Mouse (Mus musculus) midbrain, embryonic 12.5 days (tissue): ENCODE measurements around the gene Syngr1. TPM values are rescaled to one million over a fixed set of nuclear protein-coding genes. Genes with fewer than 3 reads are reported as not detected.

Experiments
- ATAC-seq: fragments of 200-750 bp; cut with Nextera tagmentation; 2 replicates; pipeline ENCODE4 v1.8.0; 2017; ENCODE audit warnings: low read depth, moderate TSS enrichment, moderate library complexity; ENCODE audit not compliant: low FRiP score
- H3K27ac ChIP-seq: fragments of 300-500 bp; sonication (generic); replicated peaks from 2 replicates; pipeline ENCODE4 v1.5.1; 2016; ENCODE audit warnings: mild to moderate bottlenecking
- H3K27me3 ChIP-seq: fragments of 300-500 bp; sonication (generic); 2 replicates; pipeline ENCODE4 v1.6.1; 2016; ENCODE audit warnings: mild to moderate bottlenecking
- H3K36me3 ChIP-seq: fragments of 300-500 bp; sonication (generic); 2 replicates; pipeline ENCODE4 v1.6.1; 2016
- H3K4me1 ChIP-seq: fragments of 300-500 bp; sonication (generic); 2 replicates; pipeline ENCODE4 v1.6.1; 2016
- H3K4me2 ChIP-seq: fragments of 300-500 bp; sonication (generic); replicated peaks from 2 replicates; pipeline ENCODE4 v1.6.1; 2016; ENCODE audit warnings: mild to moderate bottlenecking, moderate library complexity
- H3K4me3 ChIP-seq: fragments of 300-500 bp; sonication (generic); 2 replicates; pipeline ENCODE4 v1.5.1; 2016; ENCODE audit warnings: mild to moderate bottlenecking
- H3K9ac ChIP-seq: fragments of 300-500 bp; sonication (generic); replicated peaks from 2 replicates; pipeline ENCODE4 v1.6.1; 2016; ENCODE audit warnings: mild to moderate bottlenecking, moderate library complexity
- H3K9me3 ChIP-seq: fragments of 300-500 bp; sonication (generic); 2 replicates; pipeline ENCODE4 v1.6.1; 2016; ENCODE audit warnings: mild to moderate bottlenecking
- WGBS: fragments of 180-500 bp; shearing (Covaris S2); methylation state at CpG from one replicate; pipeline ENCODE4 v1.1.7; 2016; 5-methylcytosine and 5-hydroxymethylcytosine counted together
- polyA plus RNA-seq: library from polyadenylated mRNA; unstranded; fragments of >200 nt; fragmentation: Nextera tagmentation; extraction: Ambion mirVana; gene quantifications from 2 replicates; pipeline ENCODE4 v1.2.1, GENCODE M21; 2016

Gene Syngr1
- polyA plus RNA-seq, 1 experiment from 2014 or later = 10.8 TPM

DNA sequence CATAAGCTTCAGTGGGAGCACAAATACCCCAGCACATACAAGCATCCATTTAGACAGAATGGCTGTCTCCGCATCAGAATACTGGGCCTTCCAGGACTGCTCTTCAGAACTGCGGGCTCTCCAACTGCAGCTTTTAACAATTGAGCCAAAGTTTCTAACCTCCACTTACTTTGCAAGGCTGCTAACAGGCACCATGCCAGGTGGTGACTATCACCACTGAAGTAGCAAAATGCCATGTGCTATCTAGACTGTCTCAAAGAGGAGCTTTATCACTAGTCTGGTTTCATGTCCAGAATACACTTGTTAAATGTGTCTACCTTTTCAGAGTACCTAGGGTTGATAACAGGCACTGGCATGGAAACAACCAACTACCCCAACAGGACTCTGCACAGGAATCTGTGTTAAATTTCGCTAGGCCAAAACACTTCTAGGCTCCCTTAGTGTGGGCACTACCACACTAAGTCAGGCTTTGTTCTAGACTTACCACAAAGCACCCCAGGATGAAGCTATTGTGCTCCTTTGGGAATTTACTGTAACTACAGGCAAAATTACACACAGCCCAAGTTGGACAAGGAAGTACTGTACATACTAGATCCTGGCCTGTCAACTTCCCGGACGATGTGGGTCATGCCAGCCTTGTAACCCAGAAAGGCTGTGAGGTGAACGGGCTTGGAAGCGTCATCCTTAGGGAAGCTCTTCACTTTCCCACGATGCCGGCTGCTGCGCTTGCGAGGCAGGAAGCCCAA, 9.2 kb upstream of the Syngr1 start:
- Histone ChIP-seq H3K27ac (peak overlapping the region; percentile 30; the same call in 1 of the 2 replicates), H3K4me2 (peak overlapping the region; percentile 78), H3K36me3 (peaks cover 52% of the 10 kb centered on the region), H3K4me1 (peaks cover 28% of the 10 kb centered on the region), H3K4me3 (peak overlapping the region; percentile 85), H3K27me3 (no peaks in the 10 kb centered on the region), H3K9ac (peak overlapping the region; percentile 94), H3K9me3 (no peaks in the 10 kb centered on the region)
- 10% methylated on average over 11 of the region's 11 CpGs for WGBS
- ATAC-seq = no peak

DNA sequence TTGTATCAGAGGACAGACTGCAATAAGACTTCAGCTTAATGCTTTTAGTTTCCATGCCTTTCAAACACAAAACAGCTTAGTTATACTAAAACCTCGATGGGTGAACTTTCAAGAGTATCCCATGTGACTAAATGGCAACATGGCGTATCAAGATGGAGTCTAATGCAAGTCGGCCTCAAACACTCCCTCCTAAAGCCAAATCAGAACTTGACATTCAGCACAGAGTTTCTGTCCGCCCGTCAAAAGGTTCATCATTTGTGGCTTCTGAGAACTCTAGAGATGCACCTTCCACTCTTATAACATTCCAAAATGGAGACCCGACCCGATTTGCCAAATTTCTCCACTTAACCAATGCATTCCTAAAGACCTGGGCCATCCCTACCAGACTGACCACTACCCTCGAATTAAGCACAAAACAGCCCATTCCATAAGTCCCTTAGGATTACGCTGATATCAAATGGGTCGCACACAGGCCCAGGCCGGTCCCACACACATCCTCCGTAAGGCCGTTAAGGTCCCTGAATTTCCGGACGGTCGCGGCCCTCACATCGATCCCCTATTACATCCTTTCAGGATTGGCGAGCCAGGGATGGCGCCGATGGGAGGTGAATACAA, 8.4 kb upstream of the Syngr1 start:
- Histone ChIP-seq H3K4me3 (peak overlapping the region; percentile 85), H3K9ac (peak overlapping the region; percentile 94), H3K4me1 (peaks cover 28% of the 10 kb centered on the region), H3K4me2 (peak overlapping the region; percentile 78), H3K9me3 (no peaks in the 10 kb centered on the region), H3K27ac (peak overlapping the region; percentile 93), H3K27me3 (no peaks in the 10 kb centered on the region), H3K36me3 (peaks cover 45% of the 10 kb centered on the region)
- ATAC-seq = peak; percentile 53
- under 1% methylated on average over 21 of the region's 21 CpGs for WGBS

DNA sequence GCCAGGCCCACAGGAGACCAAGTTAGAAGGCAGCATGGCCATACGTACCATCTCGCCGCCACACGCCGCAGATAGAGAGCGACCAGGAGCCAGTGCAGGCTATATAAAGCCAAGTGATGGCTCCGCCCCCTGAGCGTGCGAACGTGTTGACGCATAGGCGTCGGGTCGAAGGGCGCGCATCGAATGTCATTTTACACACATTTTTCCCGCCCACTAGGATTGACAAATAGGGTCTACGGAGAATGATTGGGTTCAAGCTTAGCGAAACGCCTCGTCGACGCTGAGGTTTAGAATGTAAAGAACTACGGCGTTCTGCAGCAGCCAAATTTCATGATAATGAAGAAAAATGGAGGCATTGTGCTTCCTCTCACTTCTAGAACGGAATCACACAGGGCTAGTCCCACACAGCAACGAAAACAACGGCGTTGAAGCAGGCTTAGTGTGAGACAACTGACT, 7.8 kb upstream of the Syngr1 start:
- peak overlapping the region; percentile 94 for H3K9ac ChIP-seq
- no peaks in the 10 kb centered on the region for H3K27me3 ChIP-seq
- H3K4me1 ChIP-seq = peaks cover 28% of the 10 kb centered on the region
- H3K36me3 ChIP-seq = peaks cover 39% of the 10 kb centered on the region
- peak; percentile 94 for ATAC-seq
- H3K9me3 ChIP-seq = no peaks in the 10 kb centered on the region
- WGBS = under 1% methylated on average over 30 of the region's 30 CpGs
- H3K27ac ChIP-seq = peak overlapping the region; percentile 93
- H3K4me3 ChIP-seq = peak overlapping the region; percentile 85
- peak overlapping the region; percentile 78 for H3K4me2 ChIP-seq

DNA sequence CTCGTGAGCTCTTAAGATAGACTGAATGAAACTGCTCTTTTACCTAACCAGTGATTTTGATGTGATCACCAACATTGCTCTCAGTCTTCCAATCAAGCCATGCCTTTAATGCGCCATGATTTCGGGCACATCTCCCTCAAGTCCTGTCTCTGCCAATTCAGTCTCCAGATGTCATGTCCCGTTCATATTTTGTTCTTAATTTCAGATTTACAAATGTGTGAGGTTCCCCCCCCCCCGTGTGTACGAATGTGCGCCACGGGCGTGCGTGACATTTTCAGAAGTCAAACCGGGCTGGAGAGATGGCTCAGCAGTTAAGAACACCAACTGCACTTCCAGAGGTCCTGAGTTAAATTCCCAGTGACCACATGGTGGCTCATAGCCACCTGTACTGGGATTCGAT, 7.4 kb upstream of the Syngr1 start:
- peak overlapping the region; percentile 60 for H3K9ac ChIP-seq
- no peaks in the 10 kb centered on the region for H3K9me3 ChIP-seq
- peak; percentile 9; the same call in 1 of the 2 replicates for ATAC-seq
- peaks cover 35% of the 10 kb centered on the region for H3K36me3 ChIP-seq
- no peaks in the 10 kb centered on the region for H3K27me3 ChIP-seq
- peak overlapping the region; percentile 85 for H3K4me3 ChIP-seq
- peak overlapping the region; percentile 78 for H3K4me2 ChIP-seq
- H3K27ac ChIP-seq = peak overlapping the region; percentile 93
- WGBS = 1% methylated on average over 12 of the region's 12 CpGs
- H3K4me1 ChIP-seq = peaks cover 28% of the 10 kb centered on the region

DNA sequence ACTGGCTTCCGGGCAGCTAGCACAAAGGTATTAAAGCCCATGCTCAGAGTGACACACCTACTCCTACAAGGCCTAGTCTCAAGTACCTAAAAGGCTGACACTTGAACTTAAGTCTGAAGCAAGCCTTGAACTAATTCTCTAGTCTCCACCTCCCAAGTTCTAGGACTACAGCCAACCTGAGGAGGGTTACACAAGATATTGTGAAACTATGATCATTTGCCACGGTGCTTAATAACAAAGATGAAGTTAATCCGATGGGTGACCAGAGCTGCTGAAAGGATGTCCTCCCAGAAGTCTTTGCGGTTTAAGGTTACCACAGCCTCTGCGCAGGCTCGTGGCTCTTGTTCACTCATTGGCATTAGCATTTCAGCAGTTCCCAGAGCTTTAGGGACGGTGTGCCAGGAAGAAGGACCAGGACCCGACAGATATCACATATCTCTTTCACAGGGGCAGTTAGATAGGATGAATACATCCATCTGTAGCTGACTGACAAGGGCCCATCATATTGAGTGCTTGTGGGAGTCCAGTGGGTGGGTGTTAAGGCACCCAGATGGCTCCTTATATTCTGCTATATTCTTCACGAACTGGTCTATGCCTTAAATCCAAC, 3.6 kb upstream of the Syngr1 start:
- H3K4me3 ChIP-seq = no peak overlapping the region
- no peak overlapping the region for H3K9ac ChIP-seq
- H3K36me3 ChIP-seq = no peaks in the 10 kb centered on the region
- H3K4me1 ChIP-seq = peaks cover 11% of the 10 kb centered on the region
- H3K27me3 ChIP-seq = peaks cover 26% of the 10 kb centered on the region
- H3K9me3 ChIP-seq = no peaks in the 10 kb centered on the region
- ATAC-seq = no peak
- no peak overlapping the region for H3K4me2 ChIP-seq
- H3K27ac ChIP-seq = no peak overlapping the region
- WGBS = 92% methylated on average over 9 of the region's 9 CpGs

DNA sequence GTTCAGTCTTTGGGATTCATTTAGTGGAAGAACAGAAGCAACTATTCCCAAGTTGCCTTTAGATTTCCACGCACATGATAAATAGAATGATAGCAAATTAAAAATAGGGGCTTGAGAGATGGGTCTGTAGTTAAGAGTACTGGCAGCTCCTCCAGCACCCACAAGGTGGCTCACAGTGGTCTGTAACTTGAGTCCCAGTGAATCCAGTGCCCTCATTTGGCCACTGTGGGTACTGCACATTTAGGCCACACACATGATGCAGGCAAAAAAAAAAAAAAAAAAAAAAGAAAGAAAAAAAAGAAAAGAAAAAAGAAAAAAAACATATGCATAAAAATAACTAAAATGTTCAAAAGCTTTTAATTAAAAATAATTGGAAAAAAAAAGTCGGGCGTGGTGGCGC, 2.5 kb upstream of the Syngr1 start:
- no peak overlapping the region for H3K4me2 ChIP-seq
- peaks cover 38% of the 10 kb centered on the region for H3K27me3 ChIP-seq
- WGBS = 43% methylated on average over 4 of the region's 4 CpGs
- no peak overlapping the region for H3K9ac ChIP-seq
- H3K4me1 ChIP-seq = peaks cover 11% of the 10 kb centered on the region
- no peak overlapping the region for H3K27ac ChIP-seq
- no peak for ATAC-seq
- H3K9me3 ChIP-seq = no peaks in the 10 kb centered on the region
- no peaks in the 10 kb centered on the region for H3K36me3 ChIP-seq
- no peak overlapping the region for H3K4me3 ChIP-seq

DNA sequence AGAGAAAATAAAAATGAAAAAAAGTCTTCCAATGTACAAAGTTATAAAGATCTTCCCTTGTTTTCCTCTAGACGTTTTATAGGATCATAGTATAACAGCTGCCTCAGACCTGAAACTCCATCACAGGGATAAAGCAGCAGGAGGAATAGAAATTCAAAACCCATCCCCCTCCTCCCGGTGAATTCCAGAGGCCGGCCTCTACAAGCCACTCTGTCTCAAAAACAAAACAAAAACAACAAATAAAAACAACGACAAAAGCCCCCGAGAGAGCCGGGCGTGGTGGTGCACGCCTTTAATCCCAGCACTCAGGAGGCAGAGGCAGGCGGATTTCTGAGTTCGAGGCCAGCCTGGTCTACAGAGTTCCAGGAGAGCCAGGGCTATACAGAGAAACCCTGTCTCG, 979 bp upstream of the Syngr1 start:
- no peaks in the 10 kb centered on the region for H3K9me3 ChIP-seq
- peak overlapping the region; percentile 80; the same call in 1 of the 2 replicates for H3K4me2 ChIP-seq
- WGBS = 73% methylated on average over 11 of the region's 11 CpGs
- no peak overlapping the region for H3K4me3 ChIP-seq
- H3K36me3 ChIP-seq = no peaks in the 10 kb centered on the region
- peaks cover 7% of the 10 kb centered on the region for H3K4me1 ChIP-seq
- H3K27me3 ChIP-seq = peaks cover 45% of the 10 kb centered on the region
- no peak overlapping the region for H3K9ac ChIP-seq
- ATAC-seq = no peak
- no peak overlapping the region for H3K27ac ChIP-seq

DNA sequence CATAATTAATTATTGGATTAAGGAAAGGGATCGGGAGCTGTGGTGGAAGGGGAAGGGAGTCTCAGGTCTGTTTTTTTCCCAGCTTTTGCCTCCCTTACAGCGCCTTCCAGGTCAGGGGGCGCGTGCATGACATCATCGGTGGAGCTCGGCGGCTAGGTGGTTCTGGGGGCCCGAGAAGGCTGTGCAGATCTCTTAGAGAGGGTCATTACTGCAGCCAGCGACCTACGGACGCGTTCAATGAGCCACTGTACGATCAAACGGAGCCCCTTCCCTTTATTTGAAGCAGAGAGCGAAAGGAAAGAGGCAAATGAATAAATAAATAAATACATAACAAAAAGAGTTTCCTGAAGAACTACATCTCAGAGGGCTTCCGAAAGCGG, 403 bp upstream of the Syngr1 start:
- H3K27ac ChIP-seq = no peak overlapping the region
- peak overlapping the region; percentile 80 for H3K4me2 ChIP-seq
- H3K4me3 ChIP-seq = peak overlapping the region; percentile 71
- ATAC-seq = peak; percentile 60; the same call in 1 of the 2 replicates
- H3K4me1 ChIP-seq = peaks cover 7% of the 10 kb centered on the region
- no peaks in the 10 kb centered on the region for H3K9me3 ChIP-seq
- 1% methylated on average over 17 of the region's 17 CpGs for WGBS
- H3K36me3 ChIP-seq = no peaks in the 10 kb centered on the region
- peak overlapping the region; percentile 70 for H3K9ac ChIP-seq
- peaks cover 47% of the 10 kb centered on the region for H3K27me3 ChIP-seq

DNA sequence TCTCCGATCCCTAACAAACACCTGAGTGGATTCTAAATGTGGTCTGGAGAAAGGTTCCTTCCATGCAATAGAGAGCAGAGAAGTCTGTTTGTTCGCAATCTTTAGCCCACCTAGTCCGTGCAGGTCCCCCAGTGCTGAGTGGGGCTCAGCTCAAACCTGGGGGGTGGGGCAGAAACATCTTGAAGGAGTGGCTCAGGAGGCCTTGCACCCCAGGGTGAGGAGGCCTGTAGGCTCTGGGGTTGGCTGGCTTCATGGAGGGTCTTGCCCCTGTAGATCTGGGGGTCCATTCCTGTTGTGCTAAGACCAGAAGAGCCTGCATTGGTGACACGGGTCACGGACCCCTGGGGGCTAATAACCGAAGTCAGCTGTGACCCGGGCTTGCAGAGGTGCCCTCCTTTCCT, 907 bp downstream of the Syngr1 start:
- H3K27ac ChIP-seq = no peak overlapping the region
- peaks cover 10% of the 10 kb centered on the region for H3K4me1 ChIP-seq
- peak overlapping the region; percentile 71 for H3K4me3 ChIP-seq
- H3K9me3 ChIP-seq = no peaks in the 10 kb centered on the region
- peak overlapping the region; percentile 80 for H3K4me2 ChIP-seq
- peaks cover 57% of the 10 kb centered on the region for H3K27me3 ChIP-seq
- H3K9ac ChIP-seq = peak overlapping the region; percentile 70
- no peaks in the 10 kb centered on the region for H3K36me3 ChIP-seq
- no peak for ATAC-seq
- WGBS = 15% methylated on average over 7 of the region's 7 CpGs

DNA sequence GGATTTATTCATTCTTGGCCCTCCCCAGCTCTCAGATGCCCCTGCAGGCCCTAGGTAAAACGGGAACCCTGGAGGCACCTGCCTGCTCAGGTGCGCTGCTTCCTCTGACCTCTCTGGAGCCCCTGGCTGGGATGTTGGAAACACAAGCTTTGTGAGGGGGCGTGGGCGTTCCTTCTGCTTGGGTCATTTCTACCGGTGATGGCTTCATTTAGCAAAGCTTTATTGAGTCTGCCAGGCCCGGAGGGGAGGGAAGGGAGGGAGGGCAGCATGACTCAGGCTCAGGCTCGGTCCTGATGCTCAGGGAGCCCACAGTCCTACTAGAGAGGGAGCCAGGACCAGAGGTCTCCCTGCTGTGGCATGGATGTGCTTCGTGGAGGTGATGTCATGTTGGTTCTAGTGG, 1.5 kb downstream of the Syngr1 start:
- peaks cover 57% of the 10 kb centered on the region for H3K27me3 ChIP-seq
- H3K27ac ChIP-seq = no peak overlapping the region
- H3K4me1 ChIP-seq = peaks cover 15% of the 10 kb centered on the region
- no peak for ATAC-seq
- H3K36me3 ChIP-seq = no peaks in the 10 kb centered on the region
- H3K4me3 ChIP-seq = peak overlapping the region; percentile 71
- no peaks in the 10 kb centered on the region for H3K9me3 ChIP-seq
- no peak overlapping the region for H3K9ac ChIP-seq
- 7% methylated on average over 8 of the region's 8 CpGs for WGBS
- peak overlapping the region; percentile 80 for H3K4me2 ChIP-seq

DNA sequence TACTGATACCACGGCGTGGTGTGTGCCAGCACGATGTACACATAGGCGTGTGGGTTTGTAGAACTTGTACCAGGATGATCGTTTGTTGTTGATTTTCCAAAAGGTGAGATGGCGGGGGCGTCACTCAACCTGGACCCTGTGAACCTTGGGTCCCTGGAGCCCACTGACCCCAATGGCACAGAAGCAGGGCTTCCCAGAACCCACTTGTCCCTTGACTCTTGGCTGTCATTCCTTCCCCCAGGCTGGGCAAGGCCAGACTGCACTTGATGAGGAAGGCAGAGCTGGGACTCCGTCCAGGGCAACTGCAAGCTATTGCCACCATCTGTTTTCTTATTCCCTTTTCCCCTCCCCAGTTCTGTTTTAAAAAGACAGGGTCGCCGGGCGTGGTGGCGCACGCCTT, 3.1 kb downstream of the Syngr1 start:
- no peak overlapping the region for H3K4me3 ChIP-seq
- no peaks in the 10 kb centered on the region for H3K9me3 ChIP-seq
- H3K27ac ChIP-seq = no peak overlapping the region
- peaks cover 61% of the 10 kb centered on the region for H3K27me3 ChIP-seq
- H3K4me1 ChIP-seq = peaks cover 28% of the 10 kb centered on the region
- no peak for ATAC-seq
- WGBS = 92% methylated on average over 13 of the region's 13 CpGs
- no peak overlapping the region for H3K4me2 ChIP-seq
- no peaks in the 10 kb centered on the region for H3K36me3 ChIP-seq
- H3K9ac ChIP-seq = no peak overlapping the region

DNA sequence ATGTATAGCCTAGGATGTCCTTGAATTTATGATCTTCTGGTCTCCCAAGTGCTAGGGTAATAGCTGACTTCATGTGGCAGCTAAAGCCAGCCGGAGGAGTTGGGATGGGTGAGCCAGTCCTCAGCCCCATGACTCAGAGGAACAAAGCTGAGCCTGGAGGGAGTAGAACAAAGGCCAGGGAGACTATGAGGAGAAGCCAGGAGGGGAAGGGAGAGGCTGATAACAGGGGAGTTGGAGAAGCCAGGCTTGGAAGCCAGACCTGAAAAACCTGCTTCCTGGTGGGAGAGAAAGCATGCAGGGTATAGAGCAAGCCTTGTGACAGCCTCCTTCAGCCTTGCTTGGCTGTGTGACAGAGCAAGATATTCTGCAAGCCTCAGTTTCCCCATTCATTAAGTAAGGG, 4.5 kb downstream of the Syngr1 start:
- WGBS = 66% methylated on average over 1 of the region's 1 CpGs
- Histone ChIP-seq H3K4me2 (no peak overlapping the region), H3K9me3 (no peaks in the 10 kb centered on the region), H3K36me3 (no peaks in the 10 kb centered on the region), H3K4me1 (peaks cover 28% of the 10 kb centered on the region), H3K27ac (no peak overlapping the region), H3K9ac (no peak overlapping the region), H3K4me3 (no peak overlapping the region), H3K27me3 (peaks cover 55% of the 10 kb centered on the region)
- ATAC-seq = no peak
